8 mouse cellular contexts compared by ENCODE assay signal in the genomic region with DNA sequence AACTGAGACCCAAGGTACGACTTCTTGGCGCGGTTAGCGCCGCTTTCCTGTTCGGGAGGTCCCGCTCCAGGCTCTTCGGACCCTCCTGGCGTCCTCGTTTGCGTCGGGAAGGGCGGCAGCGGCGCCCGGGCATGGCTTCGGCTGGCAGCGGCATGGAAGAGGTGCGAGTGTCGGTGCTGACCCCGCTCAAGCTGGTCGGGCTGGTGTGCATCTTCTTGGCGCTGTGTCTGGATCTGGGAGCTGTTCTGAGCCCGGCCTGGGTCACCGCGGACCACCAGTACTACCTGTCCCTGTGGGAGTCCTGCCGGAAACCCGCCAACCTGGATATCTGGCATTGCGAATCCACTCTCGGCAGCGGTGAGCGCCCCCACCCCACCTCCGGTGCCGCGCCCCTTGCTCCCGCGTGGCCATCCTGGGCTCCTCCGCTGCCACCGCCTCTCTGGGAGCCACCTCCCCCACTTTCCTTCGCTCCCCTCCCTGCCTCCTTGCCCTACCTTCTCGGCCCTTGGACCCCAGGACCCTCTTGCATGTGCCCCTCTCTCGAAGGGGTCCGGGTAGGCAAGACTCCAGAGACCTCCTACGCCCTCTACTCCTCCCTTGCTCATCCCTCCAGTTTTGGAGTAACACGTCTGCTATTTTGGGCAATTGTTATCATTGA. TPM values are rescaled to one million over a fixed set of nuclear protein-coding genes. Genes with fewer than 3 reads are reported as not detected.
DNase-seq lines count a peak whose midpoint lies in the region; ATAC-seq and TF ChIP-seq lines count a peak whose summit lies in the region.

No protein-coding gene starts in this region.

- peak overlapping the region; percentile 33 for H3K4me2 ChIP-seq in embryonic facial prominence, embryonic 11.5 days (ENCODE audit: low read depth, low read length)
- peak overlapping the region; percentile 60 for H3K4me2 ChIP-seq in heart, embryonic 11.5 days
- peak overlapping the region; percentile 46 for H3K4me2 ChIP-seq in midbrain, postnatal 0 days (ENCODE audit: low read depth, low read length, poor library complexity, severe bottlenecking)

- peaks cover 19% of the 10 kb centered on the region for H3K27me3 ChIP-seq in erythroblast, embryonic 14.5 days (ENCODE audit: control insufficient read depth)
- H3K27me3 ChIP-seq in embryonic facial prominence, embryonic 11.5 days (ENCODE audit: control insufficient read depth, insufficient read depth, low read length), result no peaks in the 10 kb centered on the region
- no peaks in the 10 kb centered on the region for H3K27me3 ChIP-seq in heart, embryonic 11.5 days (ENCODE audit: control insufficient read depth, insufficient read depth, low read length)
- H3K27me3 ChIP-seq in limb, embryonic 10.5 days (ENCODE audit: low read depth, poor library complexity, severe bottlenecking), result peaks cover 10% of the 10 kb centered on the region; the same call in 1 of the 2 replicates
- no peaks in the 10 kb centered on the region for H3K27me3 ChIP-seq in midbrain, postnatal 0 days (ENCODE audit: insufficient read depth, low read length)

- no peak for ATAC-seq in erythroblast, adult 5-6 weeks (replicated peaks; ENCODE audit: low FRiP score, poor library complexity, severe bottlenecking)
- ATAC-seq in embryonic facial prominence, embryonic 11.5 days (replicated peaks; ENCODE audit: insufficient number of reproducible peaks, low FRiP score, low TSS enrichment, low read depth), result peak; percentile 46
- ATAC-seq in heart, embryonic 11.5 days (replicated peaks; ENCODE audit: insufficient number of reproducible peaks, low FRiP score, low TSS enrichment), result peak; percentile 56
- ATAC-seq in midbrain, postnatal 0 days (ENCODE audit: low FRiP score), result peak; percentile 66

- 13% methylated on average over 44 of the region's 45 CpGs for WGBS in embryonic facial prominence, embryonic 11.5 days
- 5% methylated on average over 42 of the region's 45 CpGs for WGBS in heart, embryonic 11.5 days (ENCODE audit: insufficient replicate concordance)
- 4% methylated on average over 39 of the region's 45 CpGs for WGBS in limb, embryonic 10.5 days
- WGBS in midbrain, postnatal 0 days, result 20% methylated on average over 43 of the region's 45 CpGs

- H3K9me3 ChIP-seq in erythroblast, embryonic 14.5 days (ENCODE audit: control insufficient read depth, low read length), result peaks cover 4% of the 10 kb centered on the region; the same call in 1 of the 2 replicates
- H3K9me3 ChIP-seq in embryonic facial prominence, embryonic 11.5 days (replicated peaks; ENCODE audit: control insufficient read depth, low read length), result no peaks in the 10 kb centered on the region
- no peaks in the 10 kb centered on the region for H3K9me3 ChIP-seq in heart, embryonic 11.5 days (replicated peaks; ENCODE audit: control insufficient read depth, low read length)
- H3K9me3 ChIP-seq in limb, embryonic 10.5 days (replicated peaks), result no peaks in the 10 kb centered on the region
- no peaks in the 10 kb centered on the region for H3K9me3 ChIP-seq in midbrain, postnatal 0 days (ENCODE audit: low read length)

- no peaks in the 10 kb centered on the region for H3K36me3 ChIP-seq in erythroblast, embryonic 14.5 days (ENCODE audit: control insufficient read depth)
- no peaks in the 10 kb centered on the region for H3K36me3 ChIP-seq in embryonic facial prominence, embryonic 11.5 days (replicated peaks; ENCODE audit: control insufficient read depth, insufficient read depth, low read depth, low read length)
- no peaks in the 10 kb centered on the region for H3K36me3 ChIP-seq in heart, embryonic 11.5 days (ENCODE audit: control insufficient read depth, insufficient read depth, low read length)
- no peaks in the 10 kb centered on the region for H3K36me3 ChIP-seq in limb, embryonic 10.5 days
- no peaks in the 10 kb centered on the region for H3K36me3 ChIP-seq in midbrain, postnatal 0 days (ENCODE audit: insufficient read depth, low read length)

- peak overlapping the region; percentile 48; the same call in 1 of the 2 replicates for H3K27ac ChIP-seq in embryonic facial prominence, embryonic 11.5 days (replicated peaks; ENCODE audit: low read depth, low read length)
- H3K27ac ChIP-seq in heart, embryonic 11.5 days (ENCODE audit: low read depth, low read length), result peak overlapping the region; percentile 79
- H3K27ac ChIP-seq in limb, embryonic 10.5 days, result peak overlapping the region; percentile 89
- peak overlapping the region; percentile 80 for H3K27ac ChIP-seq in midbrain, postnatal 0 days (ENCODE audit: low read depth, low read length)

- peak overlapping the region; percentile 64 for H3K9ac ChIP-seq in embryonic facial prominence, embryonic 11.5 days (replicated peaks; ENCODE audit: low read length)
- H3K9ac ChIP-seq in heart, embryonic 11.5 days (ENCODE audit: low read depth, low read length), result peak overlapping the region; percentile 76
- H3K9ac ChIP-seq in midbrain, postnatal 0 days (replicated peaks; ENCODE audit: low read length, poor library complexity, severe bottlenecking), result peak overlapping the region; percentile 64

- peaks cover 4% of the 10 kb centered on the region; the same call in 1 of the 2 replicates for H3K4me1 ChIP-seq in erythroblast, embryonic 14.5 days (ENCODE audit: control insufficient read depth)
- H3K4me1 ChIP-seq in embryonic facial prominence, embryonic 11.5 days (ENCODE audit: control insufficient read depth, insufficient read depth, low read length), result no peaks in the 10 kb centered on the region
- no peaks in the 10 kb centered on the region for H3K4me1 ChIP-seq in heart, embryonic 11.5 days (ENCODE audit: control insufficient read depth, insufficient read depth, low read length)
- no peaks in the 10 kb centered on the region for H3K4me1 ChIP-seq in limb, embryonic 10.5 days
- no peaks in the 10 kb centered on the region for H3K4me1 ChIP-seq in midbrain, postnatal 0 days (ENCODE audit: insufficient read depth, low read length)

- TF ChIP-seq CTCF in midbrain, postnatal 0 days (IDR thresholded peaks at IDR 0.05), result no peak

- peak; percentile 32 for DNase-seq in ES-CJ7 (ENCODE audit: low read depth, low spot score)
- peak; percentile 23 for DNase-seq in embryonic facial prominence, embryonic 11.5 days (ENCODE audit: low spot score)
- no peak for DNase-seq in limb, embryonic 10.5 days (ENCODE audit: low spot score)
- peak; percentile 8 for DNase-seq in midbrain, postnatal 0 days (ENCODE audit: low spot score)
- no peak for DNase-seq in natural killer cell, adult 2 months (ENCODE audit: low spot score in 2 of 2)

- H3K4me3 ChIP-seq in erythroblast, embryonic 14.5 days (replicated peaks), result peak overlapping the region; percentile 38
- peak overlapping the region; percentile 58 for H3K4me3 ChIP-seq in embryonic facial prominence, embryonic 11.5 days (ENCODE audit: low read depth, low read length)
- peak overlapping the region; percentile 64 for H3K4me3 ChIP-seq in heart, embryonic 11.5 days (ENCODE audit: low read depth, low read length)
- H3K4me3 ChIP-seq in limb, embryonic 10.5 days, result peak overlapping the region; percentile 63
- peak overlapping the region; percentile 63 for H3K4me3 ChIP-seq in midbrain, postnatal 0 days (ENCODE audit: low read depth, low read length)

RNA-seq across cellular contexts. Expression of a gene that starts 0.4 kb away (rescaled TPM):
- not detected in 2 replicates for polyA plus RNA-seq in erythroblast, embryonic 14.5 days (2012)
- total RNA-seq in erythroblast, adult 5-6 weeks (2015; ENCODE audit: low replicate concordance), result not detected in 2 replicates
- total RNA-seq in erythroblast, adult 5-6 weeks (2017; ENCODE audit: low replicate concordance), result 2.6 TPM in 1 of 2 replicates, not detected in the other
- polyA plus RNA-seq in embryonic facial prominence, embryonic 11.5 days (2014; fragmentation: Nextera tagmentation; extraction: Ambion mirVana), result 39.2 and 45.4 TPM in 2 replicates
- 27.1 and 34.5 TPM in 2 replicates for polyA plus RNA-seq in heart, embryonic 11.5 days (2014; fragmentation: Nextera tagmentation; extraction: Ambion mirVana)
- polyA plus RNA-seq in limb, embryonic 10.5 days (2016; fragmentation: Nextera tagmentation; extraction: Ambion mirVana), result 26.7 and 30.6 TPM in 2 replicates
- 40.7 and 48.0 TPM in 2 replicates for total RNA-seq in midbrain, postnatal 0 days (2014; rRNA removed)
- polyA plus RNA-seq in midbrain, postnatal 0 days (2015; fragmentation: Nextera tagmentation; extraction: Ambion mirVana), result 19.1 and 24.6 TPM in 2 replicates

Comparison
In these comparisons a context has a peak if more than half of its experiments do, and no peak if none do; other contexts are left out.
1. DNase-seq: peak in ES-CJ7 (single experiment), embryonic facial prominence, embryonic 11.5 days (single experiment) and midbrain, postnatal 0 days (single experiment); none in limb, embryonic 10.5 days (single experiment) and natural killer cell, adult 2 months (0 of 2).
2. RNA of a gene that starts 0.4 kb away (polyA plus RNA-seq): 39.2 to 45.4 TPM in embryonic facial prominence, embryonic 11.5 days, 26.7 to 30.6 TPM in limb, embryonic 10.5 days, 27.1 to 34.5 TPM in heart, embryonic 11.5 days and 19.1 to 24.6 TPM in midbrain, postnatal 0 days; not detected in erythroblast, embryonic 14.5 days; every median in the first group is over 10 times any median in the second.
3. Peak in every context shown above with its lines, with median percentiles within 50 percentile points of each other: H3K4me3 ChIP-seq, H3K27ac ChIP-seq, H3K4me2 ChIP-seq and H3K9ac ChIP-seq.